24 mouse cellular contexts compared by ENCODE assay signal in the genomic region with DNA sequence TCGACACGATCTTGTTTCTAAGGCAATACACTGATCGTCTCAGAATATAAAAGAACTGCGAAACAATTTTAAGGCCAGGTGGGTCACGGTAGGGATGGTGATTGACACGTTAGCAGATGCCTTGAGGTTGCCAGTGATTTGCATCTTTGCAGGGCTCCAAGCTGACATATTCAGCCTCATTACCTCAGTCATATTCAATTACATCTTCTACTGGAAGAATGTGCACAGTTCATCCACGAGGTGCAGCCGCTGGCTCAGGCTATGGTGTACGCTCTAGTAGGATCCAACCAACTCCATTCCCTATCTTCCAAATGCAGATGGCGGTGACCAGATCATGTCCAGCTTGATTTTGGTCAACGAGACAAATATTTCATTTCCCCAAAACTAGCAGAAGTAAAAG.
"Had no signal": no experiment of that assay in that cellular context is flagged by ENCODE, and none has a peak within 500 bp of the region (broad histone marks: within the 10 kb centered on the region; RNA-seq: fewer than 3 reads in every experiment).

No protein-coding gene starts in this region.

- H3K4me1 ChIP-seq: limb, embryonic 12.5 days; limb, embryonic 15.5 days; neural tube, embryonic 13.5 days; stomach, embryonic 15.5 days had no signal

- H3K27me3 ChIP-seq: limb, embryonic 12.5 days; limb, embryonic 15.5 days; neural tube, embryonic 13.5 days; stomach, embryonic 15.5 days had no signal

- H3K4me2 ChIP-seq: limb, embryonic 12.5 days; limb, embryonic 15.5 days; liver, embryonic 11.5 days; lung, embryonic 14.5 days; neural tube, embryonic 13.5 days; stomach, embryonic 15.5 days had no signal

- H3K27ac ChIP-seq: kidney, postnatal 0 days; layer of hippocampus, adult 2 months; left cerebral cortex, adult 2 months; limb, embryonic 12.5 days; limb, embryonic 15.5 days; liver, embryonic 14.5 days; macrophage; neural tube, embryonic 13.5 days; stomach, embryonic 15.5 days had no signal

- H3K9ac ChIP-seq: limb, embryonic 12.5 days; limb, embryonic 15.5 days; liver, embryonic 14.5 days; liver, postnatal 0 days; lung, embryonic 14.5 days; neural tube, embryonic 13.5 days; stomach, embryonic 15.5 days had no signal

- H3K4me3 ChIP-seq: layer of hippocampus, adult 2 months; left cerebral cortex, adult 2 months; limb, embryonic 12.5 days; limb, embryonic 15.5 days; myocyte; neural tube, embryonic 13.5 days; stomach, embryonic 15.5 days had no signal

- H3K9me3 ChIP-seq: limb, embryonic 12.5 days; limb, embryonic 15.5 days; neural tube, embryonic 13.5 days; stomach, embryonic 15.5 days had no signal

- ATAC-seq: intestine, postnatal 0 days; liver, postnatal 0 days; lung, postnatal 0 days had no signal

- DNase-seq: kidney, adult 2 months; kidney, postnatal 25 days; layer of hippocampus, adult 9-11 months; liver, postnatal 0 days; lung, embryonic 14.5 days; midbrain, embryonic 14.5 days; right cerebral cortex, adult 18-20 months; right cerebral cortex, postnatal 14 days; right cerebral cortex, postnatal 4 days; spleen, adult 18-20 months; thymus, postnatal 25 days had no signal

- H3K36me3 ChIP-seq: limb, embryonic 12.5 days; limb, embryonic 15.5 days; neural tube, embryonic 13.5 days; stomach, embryonic 15.5 days had no signal
